Mouse (Mus musculus) kidney, adult 2 months (tissue): ENCODE measurements around the gene Cnksr2. TPM values are rescaled to one million over a fixed set of nuclear protein-coding genes. Genes with fewer than 3 reads are reported as not detected.

ENCODE experiments used
- DNase-seq: peaks from one replicate; pipeline ENCODE4 v3.0.0; 2021
- H3K27ac ChIP-seq: fragments of 200-500 bp; 2 replicates; pipeline ENCODE4 v1.5.1; 2012; ENCODE audit warnings: low read depth, low read length, control low read depth, inconsistent platforms; ENCODE audit not compliant: insufficient read depth
- H3K27me3 ChIP-seq: fragments of 200-500 bp; replicated peaks from 2 replicates; pipeline ENCODE4 v1.6.1; 2012; ENCODE audit warnings: mild to moderate bottlenecking, moderate library complexity, low read length, inconsistent platforms; ENCODE audit not compliant: control insufficient read depth, insufficient read depth
- H3K36me3 ChIP-seq: fragments of 200-500 bp; 2 replicates; pipeline ENCODE4 v1.6.1; 2012; ENCODE audit warnings: mild to moderate bottlenecking, moderate library complexity, low read length, inconsistent platforms; ENCODE audit not compliant: control insufficient read depth, insufficient read depth
- H3K4me1 ChIP-seq: fragments of 200-500 bp; 2 replicates; pipeline ENCODE4 v1.6.1; 2011; ENCODE audit warnings: low read length; ENCODE audit not compliant: control insufficient read depth, insufficient read depth
- H3K4me3 ChIP-seq: fragments of 200-500 bp; 2 replicates; pipeline ENCODE4 v1.5.1; 2011; ENCODE audit warnings: mild to moderate bottlenecking, low read depth, low read length, control low read depth; ENCODE audit not compliant: insufficient read depth
- CTCF ChIP-seq: fragments of 200-500 bp; conservative IDR thresholded peaks from 2 replicates; pipeline ENCODE4 v1.5.1; 2011; ENCODE audit warnings: low read depth, mild to moderate bottlenecking, control low read depth, low read length, moderate library complexity, mixed read lengths; ENCODE audit not compliant: insufficient read depth, insufficient read length
- POLR2A ChIP-seq: fragments of 200-500 bp; IDR thresholded peaks from one replicate; pipeline ENCODE4 v1.6.1; 2011; ENCODE audit warnings: low read depth, low read length, control low read depth
- WGBS: fragments of 180-500 bp; shearing (Covaris S2); methylation state at CpG from one replicate; pipeline ENCODE4 v1.1.7; 2018; 5-methylcytosine and 5-hydroxymethylcytosine counted together
- polyA plus RNA-seq: library from polyadenylated mRNA; depleted of rRNA; stranded (reverse); fragments of >200 nt; gene quantifications from 2 replicates; pipeline ENCODE4 v1.2.3, GENCODE M21; 2012; rRNA removed

The Cnksr2 gene
- polyA plus RNA-seq, 1 experiment: 0.08 TPM

GRCm38 (mm10) chrX:157936611-157937010, 106.5 kb downstream of the Cnksr2 start:
- Histone ChIP-seq H3K27ac (no peak overlapping the region), H3K27me3 (no peaks in the 10 kb centered on the region), H3K4me3 (no peak overlapping the region), H3K4me1 (no peaks in the 10 kb centered on the region), H3K36me3 (no peaks in the 10 kb centered on the region)
- DNase-seq: no peak
- TF ChIP-seq CTCF (no peak), POLR2A (no peak)
- WGBS: 89% methylated on average over 1 of the region's 1 CpGs

GRCm38 (mm10) chrX:157920093-157920492, 123.0 kb downstream of the Cnksr2 start:
- H3K36me3 ChIP-seq: no peaks in the 10 kb centered on the region
- H3K27ac ChIP-seq: no peak overlapping the region
- TF ChIP-seq CTCF: no peak
- no peak for DNase-seq
- no peaks in the 10 kb centered on the region for H3K4me1 ChIP-seq
- no peak overlapping the region for H3K4me3 ChIP-seq
- WGBS: 80% methylated on average over 3 of the region's 3 CpGs
- no peaks in the 10 kb centered on the region for H3K27me3 ChIP-seq

- Histone ChIP-seq H3K4me1 (no peaks in the 10 kb centered on the region), H3K27me3 (no peaks in the 10 kb centered on the region), H3K36me3 (no peaks in the 10 kb centered on the region), H3K4me3 (no peak overlapping the region), H3K27ac (no peak overlapping the region)
- no peak for DNase-seq
- WGBS: 77% methylated on average over 4 of the region's 4 CpGs
- TF ChIP-seq POLR2A (no peak), CTCF (no peak)
Observed at GRCm38 (mm10) chrX:157829983-157830382, 213.1 kb downstream of the Cnksr2 start.

- TF ChIP-seq POLR2A (no peak), CTCF (no peak)
- no peaks in the 10 kb centered on the region for H3K4me1 ChIP-seq
- H3K36me3 ChIP-seq: no peaks in the 10 kb centered on the region
- H3K27me3 ChIP-seq: no peaks in the 10 kb centered on the region
- WGBS: 89% methylated on average over 13 of the region's 13 CpGs
- no peak overlapping the region for H3K27ac ChIP-seq
- DNase-seq: no peak
- no peak overlapping the region for H3K4me3 ChIP-seq
Observed at GRCm38 (mm10) chrX:157818921-157819260, 224.2 kb downstream of the Cnksr2 start.

- Histone ChIP-seq H3K36me3 (no peaks in the 10 kb centered on the region), H3K27me3 (no peaks in the 10 kb centered on the region), H3K27ac (no peak within 1 kb of the TSS), H3K4me3 (no peak within 1 kb of the TSS), H3K4me1 (no peaks in the 10 kb centered on the region)
- TF ChIP-seq CTCF (no peak), POLR2A (no peak)
- WGBS: 29% methylated on average over 28 of the region's 28 CpGs
- DNase-seq: no peak
Observed at GRCm38 (mm10) chrX:157818207-157818920, 224.7 kb downstream of the Cnksr2 start, which contains the start of gene Klhl34. Klhl34 (plus strand) TSS chrX:157818435.

DNA sequence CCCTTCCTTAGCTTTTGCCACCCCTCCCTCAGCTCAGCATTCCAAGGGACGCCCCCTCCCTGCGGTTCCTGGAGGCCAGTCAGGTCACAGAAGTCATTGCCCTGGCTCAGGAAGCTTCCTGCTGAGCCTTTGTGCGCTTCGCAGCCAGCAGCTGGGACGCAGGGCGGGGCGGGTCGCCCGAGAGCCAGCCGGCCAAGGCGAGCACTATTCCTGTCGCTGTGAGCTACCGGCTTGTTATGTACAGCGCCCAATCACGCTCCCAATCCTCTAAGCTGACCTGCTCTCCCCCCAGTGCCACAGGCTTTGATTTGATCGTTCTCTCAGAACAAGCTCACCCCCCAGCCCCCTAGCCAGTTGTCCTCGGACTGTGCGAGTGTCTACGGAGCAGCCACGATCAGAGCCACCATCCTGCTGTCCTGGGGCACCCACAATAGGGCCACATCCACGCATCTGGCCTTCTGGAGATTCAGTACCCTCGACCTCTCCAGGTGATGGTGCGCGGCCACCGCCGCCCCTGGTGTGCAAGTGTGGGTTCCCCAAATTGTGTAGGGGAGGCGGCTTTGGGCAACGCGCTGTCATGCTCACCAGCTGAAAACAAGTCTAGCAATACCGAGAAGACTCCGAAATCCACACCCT, 225.4 kb downstream of the Cnksr2 start:
- Histone ChIP-seq H3K27ac (no peak overlapping the region), H3K4me3 (no peak overlapping the region), H3K4me1 (no peaks in the 10 kb centered on the region), H3K27me3 (no peaks in the 10 kb centered on the region), H3K36me3 (no peaks in the 10 kb centered on the region)
- 5% methylated on average over 31 of the region's 31 CpGs for WGBS
- TF ChIP-seq CTCF (no peak), POLR2A (no peak)
- no peak for DNase-seq

DNA sequence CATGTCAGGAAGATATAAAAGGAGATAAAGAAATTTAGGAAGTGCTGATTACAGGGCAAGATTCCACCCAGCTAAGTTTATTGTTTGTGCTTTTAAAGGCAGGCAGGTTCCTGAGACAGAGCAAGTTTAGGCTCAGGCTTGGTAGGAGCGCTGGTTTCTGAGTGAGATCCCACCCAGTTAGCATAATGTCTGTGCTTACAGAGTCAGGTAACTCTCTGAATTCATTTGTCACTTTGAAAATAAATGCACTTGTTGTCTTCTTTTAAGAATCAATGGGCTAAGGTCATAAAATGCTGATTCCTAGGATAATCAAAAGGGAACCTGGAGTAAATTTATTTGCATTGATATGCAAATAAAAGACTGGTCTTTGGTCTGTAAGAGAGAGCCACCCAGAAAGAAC, 233.4 kb downstream of the Cnksr2 start:
- H3K36me3 ChIP-seq: no peaks in the 10 kb centered on the region
- no peaks in the 10 kb centered on the region for H3K27me3 ChIP-seq
- no peaks in the 10 kb centered on the region for H3K4me1 ChIP-seq
- TF ChIP-seq POLR2A (no peak), CTCF (no peak)
- H3K27ac ChIP-seq: no peak overlapping the region
- no peak for DNase-seq
- WGBS: 50% methylated on average over 1 of the region's 1 CpGs
- H3K4me3 ChIP-seq: no peak overlapping the region

GRCm38 (mm10) chrX:157801669-157802068, 241.4 kb downstream of the Cnksr2 start:
- Histone ChIP-seq H3K27ac (no peak overlapping the region), H3K27me3 (no peaks in the 10 kb centered on the region), H3K4me1 (no peaks in the 10 kb centered on the region), H3K36me3 (no peaks in the 10 kb centered on the region), H3K4me3 (no peak overlapping the region)
- no peak for DNase-seq
- TF ChIP-seq CTCF: no peak
- no peak for TF ChIP-seq POLR2A
- WGBS: 94% methylated on average over 2 of the region's 2 CpGs

Other genes starting within 250 kb of the Cnksr2 start
- gene Klhl34, start 224.9 kb downstream of the Cnksr2 start, polyA plus RNA-seq: 0.27 TPM in 1 of 2 replicates, not detected in the other